Mouse (Mus musculus): ENCODE data around the gene Fam221a.

GRCm38 (mm10) chr6:49378328-49378727, 10.8 kb downstream of the Fam221a start:
- TF ChIP-seq POLR2A (IDR thresholded peaks at IDR 0.05; ENCODE audit: borderline replicate concordance, insufficient read depth, low read length) (no peak), CTCF (IDR thresholded peaks at IDR 0.05; ENCODE audit: borderline replicate concordance, insufficient read depth, low read depth, low read length) (no peak)

Data from cerebellum, adult 2 months (tissue).